Mouse (Mus musculus): Measurements from ENCODE around the gene Anapc15. TPM values are rescaled to one million over a fixed set of nuclear protein-coding genes. Genes with fewer than 3 reads are reported as not detected.

Gene Anapc15
- 10 to 100 TPM; 45.9 to 56.1 TPM for polyA plus RNA-seq (2017; shearing (Covaris generic))

DNA sequence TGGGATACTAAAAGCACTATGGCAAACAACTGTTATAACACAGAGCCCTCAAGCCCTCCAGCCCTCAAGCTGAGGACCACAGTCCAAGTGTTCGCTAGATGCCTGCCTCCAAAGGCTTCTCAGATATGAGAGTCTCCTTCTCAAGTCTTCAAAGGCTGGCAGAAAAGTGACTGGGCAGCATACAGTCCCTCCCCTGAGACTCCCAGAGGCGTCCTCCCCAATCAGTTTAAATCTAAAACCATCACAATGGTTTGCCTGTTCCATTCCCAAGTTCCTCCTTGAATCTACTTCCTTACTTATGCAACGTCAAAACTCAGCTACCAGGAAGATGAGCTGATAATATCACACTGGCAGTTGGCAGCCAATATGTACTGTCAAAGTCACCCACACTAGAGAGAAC, at the start of gene Anapc15:
Gene Anapc15, plus strand, starts transcription at position 301 of the 400 bp plus-strand sequence.

DNA sequence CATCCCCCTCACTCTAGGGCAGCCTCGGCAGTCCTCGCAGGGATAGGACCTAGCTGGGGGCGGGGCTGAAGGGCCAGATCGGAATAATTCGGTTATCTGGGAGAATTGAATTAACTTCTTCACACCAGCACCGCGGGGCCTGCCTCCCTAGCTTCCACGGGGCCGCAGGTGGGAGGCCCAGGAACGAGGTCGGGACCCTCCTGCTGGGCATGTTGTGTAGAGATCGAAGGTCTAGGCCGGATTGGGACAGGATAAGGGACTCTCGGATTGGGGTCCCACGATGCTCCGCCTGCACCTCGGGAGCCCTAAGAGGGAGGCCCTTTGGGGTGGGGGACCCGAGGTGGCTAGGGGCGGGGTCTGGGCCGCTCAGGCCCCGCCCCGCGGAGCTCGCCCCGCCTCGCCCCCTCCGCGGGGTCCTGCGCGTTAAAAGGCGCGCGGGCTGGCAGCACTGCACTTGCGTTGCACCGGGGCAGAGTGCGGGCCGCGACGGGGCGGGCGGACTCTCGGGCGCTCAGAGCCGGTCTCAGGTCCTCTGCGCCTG, 45.6 kb upstream of the Anapc15 start, which contains the start of gene Phox2a:
Gene Phox2a, plus strand, starts transcription at position 453 of the 541 bp plus-strand sequence.

DNA sequence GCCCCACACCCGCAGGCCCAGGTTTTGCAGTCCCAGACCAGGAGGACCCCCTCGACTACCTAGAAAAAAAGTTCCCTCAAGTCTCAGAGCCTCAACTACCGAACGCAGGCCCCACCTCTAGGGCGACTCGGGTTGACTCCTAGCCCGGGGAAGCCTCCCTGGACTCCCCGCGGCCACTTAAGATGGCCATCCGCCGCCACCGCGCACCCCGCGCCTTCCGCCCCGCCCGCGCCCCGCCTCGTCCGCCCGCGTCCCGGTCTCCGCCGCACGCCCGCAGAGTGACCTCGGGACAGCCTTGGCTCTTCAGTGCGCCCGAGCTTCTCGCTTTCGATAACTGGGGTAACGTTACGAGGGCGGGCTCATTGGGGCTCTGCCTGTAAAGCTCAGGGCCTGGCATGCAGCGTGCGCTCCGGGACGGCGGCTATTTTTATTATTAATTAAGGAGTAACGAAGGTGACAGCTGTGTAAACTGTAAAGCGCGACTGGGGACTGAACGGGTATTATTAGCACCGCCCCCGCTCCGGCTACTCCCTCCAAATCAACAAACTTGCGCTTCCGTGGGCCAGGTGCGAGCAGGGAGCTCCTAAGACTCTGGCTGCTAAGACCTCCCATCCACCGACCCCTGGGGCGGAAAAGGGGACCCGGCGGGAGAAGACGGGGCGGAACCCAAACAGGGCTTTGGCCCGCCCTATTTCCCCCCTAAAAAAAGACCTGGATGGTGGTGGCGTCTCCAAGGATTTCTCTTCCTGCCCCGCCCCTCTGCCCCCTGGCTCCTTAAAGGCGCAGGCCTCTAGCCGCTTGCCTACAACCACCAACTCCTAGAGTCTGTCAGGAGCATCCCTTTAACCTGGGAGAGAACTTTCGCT, 25.7 kb upstream of the Anapc15 start, which contains the start of gene Inppl1:
Gene Inppl1, minus strand, starts transcription at position 624 of the 866 bp plus-strand sequence.

DNA sequence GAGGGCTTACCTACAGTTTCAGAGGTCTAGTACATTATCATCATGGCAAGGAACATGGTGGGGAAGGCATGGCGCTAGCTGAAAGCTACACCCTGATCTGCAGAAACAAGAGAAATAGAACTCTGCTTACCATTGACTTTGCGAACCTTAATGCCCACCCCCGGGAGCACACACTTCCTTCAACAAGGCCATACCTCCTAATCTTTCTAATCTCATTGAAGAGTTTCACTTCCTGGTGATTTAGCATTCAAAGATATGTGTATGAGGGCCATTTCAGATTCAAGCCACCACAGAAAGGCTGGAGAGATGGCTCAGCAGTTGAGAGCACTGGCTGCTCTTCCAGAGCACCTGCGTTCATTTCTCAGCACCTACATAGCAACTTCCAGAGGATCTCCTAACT, 6.4 kb upstream of the Anapc15 start, which contains the start of gene Folr2:
Gene Folr2, minus strand, starts transcription at position 101 of the 400 bp plus-strand sequence.

DNA sequence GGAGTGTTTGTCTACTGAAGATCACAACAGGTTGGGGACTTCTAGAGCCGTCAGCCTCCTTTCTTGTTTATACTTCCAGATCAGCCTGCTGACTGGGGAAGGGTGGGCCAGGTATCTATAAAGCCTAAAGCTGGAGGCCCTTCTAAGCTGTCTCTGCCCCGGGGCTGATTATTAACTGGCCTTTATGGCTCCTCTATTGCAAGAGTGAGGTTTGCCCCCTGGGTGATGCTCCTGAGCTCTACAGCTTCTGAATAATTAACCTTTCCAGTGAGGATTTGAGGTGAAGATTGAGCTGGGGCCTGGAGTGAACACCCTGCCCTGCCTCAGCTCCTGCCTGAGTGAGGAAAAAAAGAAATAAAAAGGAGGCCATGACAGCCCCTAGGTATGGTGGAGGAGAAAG, 7.1 kb downstream of the Anapc15 start, which contains the start of gene Folr1:
Gene Folr1, minus strand, starts transcription at position 160 of the 400 bp plus-strand sequence.

DNA sequence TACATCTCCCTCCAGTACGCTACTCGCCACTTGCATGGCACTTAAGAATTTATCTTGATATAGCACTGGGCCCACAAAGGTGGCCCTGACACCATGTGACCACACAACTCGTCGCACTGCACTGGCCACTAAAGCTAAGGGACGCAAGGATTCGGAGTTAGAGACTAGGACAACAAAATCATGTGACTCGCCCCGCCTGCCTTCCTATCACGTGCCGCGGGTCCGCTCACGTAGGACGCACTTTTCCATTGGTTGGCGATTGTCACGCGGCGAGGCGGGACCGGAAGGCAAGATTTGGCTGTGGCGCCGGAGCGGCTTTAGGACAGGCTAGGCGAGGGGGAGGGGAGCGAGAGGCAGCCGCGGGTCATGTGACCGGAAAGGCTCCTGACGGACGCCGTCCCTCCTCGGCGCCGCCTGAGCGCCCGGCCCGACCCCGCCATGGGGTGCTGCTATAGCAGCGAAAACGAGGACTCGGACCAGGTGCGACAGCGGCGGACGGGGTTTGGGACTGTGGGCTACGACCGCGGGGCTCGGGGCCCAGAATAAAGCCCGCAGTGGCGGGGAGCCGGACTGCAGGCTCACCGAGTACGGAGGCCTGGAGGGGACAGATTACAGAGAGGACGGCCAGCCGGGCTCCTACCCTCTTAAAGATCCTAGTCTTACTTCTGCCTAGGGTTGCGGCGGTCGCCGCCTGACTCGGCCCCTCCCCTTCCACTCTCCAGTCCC, 42.2 kb downstream of the Anapc15 start, which contains the start of gene Lamtor1:
Gene Lamtor1, plus strand, starts transcription at position 344 of the 726 bp plus-strand sequence.

DNA sequence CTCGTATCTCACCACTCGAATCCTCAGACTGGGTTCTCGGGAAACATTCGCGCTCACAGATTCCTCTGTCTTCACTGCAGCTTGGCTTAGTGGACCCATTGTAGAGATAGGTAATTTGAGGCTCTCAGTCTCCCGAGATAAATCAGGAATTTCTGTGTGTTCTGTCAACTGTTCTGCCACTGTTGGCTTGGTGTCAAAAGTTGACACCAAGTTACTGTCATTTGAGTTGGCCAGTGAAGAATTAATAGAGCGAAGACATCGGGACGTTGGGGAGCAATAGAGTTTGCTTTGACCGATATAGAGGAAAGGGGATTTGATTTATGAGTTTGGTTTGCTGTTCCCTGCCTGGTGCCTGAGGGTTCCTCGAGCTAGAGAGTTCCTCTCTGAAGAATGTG, 42.8 kb downstream of the Anapc15 start, which contains the start of gene Tomt:
Gene Tomt, minus strand, starts transcription at position 73 of the 395 bp plus-strand sequence.

DNA sequence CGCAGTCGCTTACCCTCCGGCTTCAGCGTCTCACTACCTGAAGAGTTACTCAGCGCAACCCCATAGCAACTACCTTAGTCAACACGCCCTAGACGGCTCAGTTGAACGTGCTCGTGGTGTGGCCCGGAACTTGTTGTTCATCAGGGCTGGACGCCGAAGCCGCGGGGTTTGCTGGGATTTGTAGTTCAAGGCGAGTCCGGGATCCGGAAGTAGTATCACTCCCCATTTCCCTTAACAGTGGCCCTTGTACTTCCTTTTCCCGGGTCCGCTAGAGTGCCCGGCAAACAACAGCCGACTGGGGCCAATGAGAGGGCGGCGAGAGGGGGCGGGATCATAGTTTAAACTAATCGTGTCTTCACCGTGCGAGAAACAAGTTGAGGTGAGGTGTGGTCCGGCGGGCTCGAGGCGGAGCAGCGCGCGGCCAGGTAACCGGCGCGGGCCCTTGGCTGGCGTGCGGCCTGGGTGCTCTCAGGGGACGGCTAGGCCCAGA, 70.3 kb downstream of the Anapc15 start, which contains the start of the genes Lrrc51 and Numa1:
Gene Lrrc51, minus strand, starts transcription at position 145 of the 490 bp plus-strand sequence.
Gene Numa1, plus strand, starts transcription at position 361 of the 490 bp plus-strand sequence.

Other genes with a start within 250 kb of the Anapc15 start
- 10 to 100 TPM; 15.6 to 19.9 TPM for gene Clpb, start 200.1 kb upstream of the Anapc15 start, polyA plus RNA-seq (2017; shearing (Covaris generic))
- gene Phox2a, start 45.4 kb upstream of the Anapc15 start, polyA plus RNA-seq (2017; shearing (Covaris generic)), result not detected
- 10 to 100 TPM in 1 of 2 experiments, 1 to 10 TPM in 1; 6.7 to 11.4 TPM for gene Inppl1, start 25.5 kb upstream of the Anapc15 start, polyA plus RNA-seq (2017; shearing (Covaris generic))
- gene Folr2, start 6.5 kb upstream of the Anapc15 start, polyA plus RNA-seq (2017; shearing (Covaris generic)), result 1 to 10 TPM in 1 of 2 experiments, not detected in 1; 2.1 TPM
- not detected for gene Folr1, start 7.1 kb downstream of the Anapc15 start, polyA plus RNA-seq (2017; shearing (Covaris generic))
- 100 to 1,000 TPM; 139 to 151 TPM for gene Lamtor1, start 42.2 kb downstream of the Anapc15 start, polyA plus RNA-seq (2017; shearing (Covaris generic))
- under 1 TPM; 0.84 to 0.94 TPM for gene Tomt, start 42.6 kb downstream of the Anapc15 start, polyA plus RNA-seq (2017; shearing (Covaris generic))
- 1 to 10 TPM; 1.1 to 4.6 TPM for gene Lrrc51, start 70.2 kb downstream of the Anapc15 start, polyA plus RNA-seq (2017; shearing (Covaris generic))
- 100 to 1,000 TPM in 1 of 2 experiments, 10 to 100 TPM in 1; 67.5 to 112 TPM for gene Numa1, start 70.4 kb downstream of the Anapc15 start, polyA plus RNA-seq (2017; shearing (Covaris generic))
- gene Il18bp, start 155.0 kb downstream of the Anapc15 start, polyA plus RNA-seq (2017; shearing (Covaris generic)), result 1 to 10 TPM; 6.6 to 8.5 TPM
- 10 to 100 TPM; 20.2 to 22.0 TPM for gene Rnf121, start 201.8 kb downstream of the Anapc15 start, polyA plus RNA-seq (2017; shearing (Covaris generic))
- 10 to 100 TPM; 16.1 to 23.3 TPM for gene Xndc1, start 201.8 kb downstream of the Anapc15 start, polyA plus RNA-seq (2017; shearing (Covaris generic))
- under 1 TPM; 0.25 to 0.70 TPM for gene Xntrpc, start 202.0 kb downstream of the Anapc15 start, polyA plus RNA-seq (2017; shearing (Covaris generic))
- gene Trpc2, start 219.4 kb downstream of the Anapc15 start, polyA plus RNA-seq (2017; shearing (Covaris generic)), result under 1 TPM in 1 of 2 experiments, not detected in 1; 0.10 TPM
- gene Art1, start 238.0 kb downstream of the Anapc15 start, polyA plus RNA-seq (2017; shearing (Covaris generic)), result under 1 TPM in 1 of 2 experiments, not detected in 1; 0.41 TPM
- 1 to 10 TPM in 1 of 2 experiments, under 1 TPM in 1; 0.67 to 2.5 TPM for gene Art5, start 245.8 kb downstream of the Anapc15 start, polyA plus RNA-seq (2017; shearing (Covaris generic))

Data from activated CD4-positive, CD25-positive, alpha-beta regulatory T cell (primary cell).